Mouse (Mus musculus) heart, adult 18-20 months (tissue): Measurements from ENCODE around the gene Agap2. TPM values are rescaled to one million over a fixed set of nuclear protein-coding genes. Genes with fewer than 3 reads are reported as not detected.
"Not testable (repeated sequence)": the region's sequence is repeated elsewhere in the genome, so short reads cannot be mapped to it uniquely, and the experiment has no call there.

Experiments
- DNase-seq, 2 experiments: peaks; one replicate each; pipeline ENCODE4 v3.0.0; 2021 to 2022; ENCODE audit warnings: mixed read lengths in 1 of 2
- total RNA-seq, 2 experiments: library from RNA; stranded (reverse); gene quantifications; 2 replicates each; pipeline ENCODE4 v1.2.3; 2021

Gene Agap2
- total RNA-seq, 2 experiments from 2014 or later, result 4.2 to 6.1 TPM

GRCm38 (mm10) chr10:127059174-127059967 lies 15.7 kb upstream of the Agap2 start:
- no peak for DNase-seq

DNA sequence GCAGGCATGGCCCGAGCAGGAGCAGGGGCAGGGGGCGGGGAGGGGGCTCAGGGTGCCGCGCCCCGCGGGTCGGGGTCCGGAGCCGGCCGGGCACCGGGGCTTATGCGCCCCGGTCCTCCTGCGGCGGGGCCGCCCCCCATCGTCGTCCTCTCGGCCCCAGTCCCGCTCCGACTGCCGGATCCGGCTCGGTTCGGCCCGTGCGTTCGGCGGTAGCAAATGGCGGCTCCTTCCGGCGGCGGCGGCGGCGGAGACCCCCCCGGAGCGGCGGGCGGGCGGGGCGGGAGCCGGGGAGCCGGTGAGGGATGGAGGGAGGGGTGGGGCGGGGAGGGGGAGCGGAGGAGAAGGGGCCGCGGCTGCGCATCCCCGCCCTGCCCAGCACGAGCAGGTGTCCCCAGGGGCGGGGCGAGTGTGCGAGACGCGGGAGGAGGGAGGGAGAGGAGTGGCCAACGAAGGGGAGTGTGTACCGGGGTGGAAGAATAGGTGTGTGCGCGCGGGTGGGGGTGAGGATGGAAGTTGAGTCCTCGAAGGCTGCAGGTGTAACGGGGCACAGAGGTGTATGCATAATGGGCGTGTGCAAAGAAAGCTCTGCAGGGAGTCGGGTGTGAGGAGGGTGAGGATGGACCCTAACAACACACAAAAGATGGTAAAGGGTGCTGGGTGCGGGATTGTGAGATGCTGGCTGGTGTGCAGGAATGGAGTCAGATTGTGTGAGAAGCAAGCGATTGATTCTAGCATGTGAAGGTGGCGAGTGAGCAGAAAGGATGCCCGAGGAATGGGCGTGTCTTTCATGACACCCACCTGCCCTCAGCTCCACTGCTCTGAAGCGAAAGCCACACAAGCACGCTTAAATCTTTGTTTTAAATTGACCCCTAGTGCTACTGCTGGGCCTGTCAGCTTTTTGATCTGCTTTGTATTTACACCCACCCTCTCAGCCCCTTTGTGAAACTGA lies 14.8 kb upstream of the Agap2 start, which contains the start of gene March9:
Gene March9, minus strand, starts transcription at position 217 of the 949 bp plus-strand sequence.
- peak; percentile 64 to 70 for DNase-seq

GRCm38 (mm10) chr10:127061085-127061484 lies 14.0 kb upstream of the Agap2 start:
- DNase-seq, result no peak

DNA sequence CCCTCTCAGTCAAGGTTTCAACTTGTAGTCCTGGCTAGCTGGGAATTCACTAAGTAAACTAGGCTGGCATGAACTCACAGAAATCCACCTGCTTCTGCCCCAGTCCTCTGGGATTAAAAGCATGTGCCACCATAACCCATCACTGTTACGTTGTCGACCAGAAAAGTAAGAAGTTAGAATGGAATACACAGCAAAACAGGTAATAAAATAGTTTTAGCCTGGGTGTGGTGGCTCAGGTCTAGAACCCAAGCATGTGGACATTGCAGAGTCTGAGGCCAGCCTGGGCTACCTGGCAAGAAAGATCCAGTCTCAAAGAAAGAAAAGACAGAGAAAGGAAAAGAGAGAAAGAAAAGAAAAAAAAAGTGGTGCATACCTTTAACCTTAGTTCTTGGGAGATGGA lies 13.6 kb upstream of the Agap2 start:
- DNase-seq, result no peak

DNA sequence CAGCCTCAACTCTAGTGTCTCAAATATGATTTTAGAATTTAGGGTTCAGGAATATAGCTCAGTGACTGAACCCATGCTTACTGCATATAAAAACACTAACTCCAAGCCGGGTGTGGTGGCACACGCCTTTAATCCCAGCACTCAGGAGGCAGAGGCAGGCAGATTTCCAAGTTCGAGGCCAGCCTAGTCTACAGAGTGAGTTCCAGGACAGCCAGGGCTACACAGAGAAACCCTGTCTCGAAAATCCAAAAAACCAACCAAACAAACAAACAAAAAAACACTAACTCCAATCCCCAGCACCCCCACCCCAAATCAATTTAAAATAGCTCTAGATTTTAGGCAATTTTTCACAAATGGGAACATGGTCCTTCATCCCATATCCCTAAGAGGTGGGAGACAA lies 13.0 kb upstream of the Agap2 start:
- not testable (repeated sequence) for DNase-seq

DNA sequence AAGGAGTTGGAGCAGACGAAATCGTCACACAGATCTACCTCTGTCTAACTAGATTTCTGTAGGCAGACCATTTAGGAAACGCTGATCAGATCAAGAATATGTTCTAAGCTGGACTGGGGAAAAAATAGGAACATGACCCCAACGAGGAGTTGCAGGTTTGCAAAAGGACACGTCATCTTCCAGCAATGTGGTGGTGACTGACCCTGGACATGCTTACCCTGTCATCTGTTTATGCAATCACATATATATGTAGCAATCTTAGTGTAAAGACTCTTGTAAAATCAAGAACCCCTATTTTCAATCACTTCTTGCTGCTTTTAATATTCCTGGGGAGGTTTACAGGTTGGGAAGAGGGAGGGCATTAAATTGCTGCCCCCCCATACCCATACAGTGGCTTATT lies 12.6 kb upstream of the Agap2 start:
- no peak for DNase-seq

DNA sequence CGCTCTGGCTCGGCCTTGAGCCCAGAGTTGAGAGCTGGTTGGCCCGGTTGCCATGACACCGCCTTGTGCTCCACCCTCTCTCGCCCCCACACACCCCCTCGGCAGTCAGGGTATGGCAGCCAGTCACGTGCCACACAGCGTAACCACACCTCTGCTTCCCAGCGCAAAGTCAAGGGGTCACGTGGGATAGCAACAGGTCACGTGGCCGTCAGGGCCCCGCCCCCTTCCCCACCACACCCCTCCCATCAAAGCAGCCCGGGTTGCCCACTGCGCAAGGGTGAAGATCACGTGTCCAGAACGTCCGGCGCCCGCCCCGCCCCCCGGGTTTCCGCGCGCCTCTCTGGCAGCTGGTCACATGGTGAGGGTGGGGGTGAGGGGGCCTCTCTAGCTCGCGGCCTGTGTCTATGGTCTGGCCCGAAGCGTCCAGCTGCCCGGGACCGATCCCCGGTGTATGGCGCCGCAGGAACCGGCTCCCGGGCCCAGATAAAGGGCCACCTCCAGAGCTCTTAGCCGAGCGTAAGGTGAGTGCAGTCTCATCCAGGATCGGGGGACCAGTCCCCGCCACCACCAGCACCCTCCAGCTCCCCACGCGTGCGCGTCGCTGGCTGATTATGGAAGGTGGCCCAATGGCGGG lies 11.7 kb upstream of the Agap2 start, which contains the start of gene Cdk4:
Gene Cdk4, plus strand, starts transcription at position 296 of the 634 bp plus-strand sequence.
- DNase-seq, result peak; percentile 98

DNA sequence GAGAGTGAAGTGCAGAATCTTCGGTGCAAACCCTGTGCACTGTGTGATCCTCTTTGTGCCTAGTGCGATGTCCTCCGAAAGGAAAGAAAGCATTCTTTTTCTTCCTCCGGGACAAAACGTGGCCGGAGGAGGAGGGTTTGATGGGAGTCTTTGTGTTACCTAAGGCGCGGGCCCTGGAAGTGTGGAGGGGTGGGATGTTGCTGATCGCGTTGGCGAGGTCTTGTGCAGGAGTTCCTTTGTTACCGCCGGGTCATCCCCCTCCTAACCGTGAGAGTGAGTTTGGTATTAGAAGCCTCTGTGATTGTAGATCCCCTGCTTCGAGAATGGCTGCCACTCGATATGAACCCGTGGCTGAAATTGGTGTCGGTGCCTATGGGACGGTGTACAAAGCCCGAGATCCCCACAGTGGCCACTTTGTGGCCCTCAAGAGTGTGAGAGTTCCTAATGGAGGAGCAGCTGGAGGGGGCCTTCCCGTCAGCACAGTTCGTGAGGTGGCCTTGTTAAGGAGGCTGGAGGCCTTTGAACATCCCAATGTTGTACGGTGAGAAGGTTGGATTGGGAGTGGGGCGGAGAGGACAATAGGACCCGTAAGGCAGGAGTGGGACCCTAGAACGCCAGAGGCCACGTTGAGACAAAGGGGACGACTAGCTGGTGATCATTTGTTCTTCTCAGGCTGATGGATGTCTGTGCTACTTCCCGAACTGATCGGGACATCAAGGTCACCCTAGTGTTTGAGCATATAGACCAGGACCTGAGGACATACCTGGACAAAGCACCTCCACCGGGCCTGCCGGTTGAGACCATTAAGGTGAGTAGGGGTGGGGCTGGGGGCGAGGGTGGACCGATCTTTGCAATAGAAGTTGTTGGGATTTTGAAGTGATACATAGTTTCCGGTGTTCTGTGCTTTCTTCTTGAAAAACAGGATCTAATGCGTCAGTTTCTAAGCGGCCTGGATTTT lies 10.9 kb upstream of the Agap2 start:
- DNase-seq, result no peak

DNA sequence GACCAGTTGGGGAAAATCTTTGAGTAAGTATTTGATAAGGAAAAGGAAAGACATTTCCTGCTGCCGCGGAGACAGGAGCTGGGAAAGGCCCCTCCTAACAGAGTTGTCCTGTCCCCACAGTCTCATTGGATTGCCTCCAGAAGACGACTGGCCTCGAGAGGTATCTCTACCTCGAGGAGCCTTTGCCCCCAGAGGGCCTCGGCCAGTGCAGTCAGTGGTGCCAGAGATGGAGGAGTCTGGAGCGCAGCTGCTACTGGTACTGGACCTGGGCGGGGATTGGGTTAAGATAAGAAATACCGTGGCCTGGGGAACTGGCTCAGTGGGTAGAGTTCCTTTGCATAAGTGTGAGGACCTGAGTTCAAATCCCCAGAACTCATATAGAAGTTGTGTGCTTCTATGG lies 9.1 kb upstream of the Agap2 start:
- DNase-seq, result no peak

- DNase-seq, result no peak
These were observed 8.5 kb upstream of the Agap2 start for GRCm38 (mm10) chr10:127066519-127067018.

- no peak for DNase-seq
These were observed 6.6 kb upstream of the Agap2 start for GRCm38 (mm10) chr10:127068360-127069038.

GRCm38 (mm10) chr10:127069281-127070189 lies 5.5 kb upstream of the Agap2 start:
- DNase-seq, result no peak

DNA sequence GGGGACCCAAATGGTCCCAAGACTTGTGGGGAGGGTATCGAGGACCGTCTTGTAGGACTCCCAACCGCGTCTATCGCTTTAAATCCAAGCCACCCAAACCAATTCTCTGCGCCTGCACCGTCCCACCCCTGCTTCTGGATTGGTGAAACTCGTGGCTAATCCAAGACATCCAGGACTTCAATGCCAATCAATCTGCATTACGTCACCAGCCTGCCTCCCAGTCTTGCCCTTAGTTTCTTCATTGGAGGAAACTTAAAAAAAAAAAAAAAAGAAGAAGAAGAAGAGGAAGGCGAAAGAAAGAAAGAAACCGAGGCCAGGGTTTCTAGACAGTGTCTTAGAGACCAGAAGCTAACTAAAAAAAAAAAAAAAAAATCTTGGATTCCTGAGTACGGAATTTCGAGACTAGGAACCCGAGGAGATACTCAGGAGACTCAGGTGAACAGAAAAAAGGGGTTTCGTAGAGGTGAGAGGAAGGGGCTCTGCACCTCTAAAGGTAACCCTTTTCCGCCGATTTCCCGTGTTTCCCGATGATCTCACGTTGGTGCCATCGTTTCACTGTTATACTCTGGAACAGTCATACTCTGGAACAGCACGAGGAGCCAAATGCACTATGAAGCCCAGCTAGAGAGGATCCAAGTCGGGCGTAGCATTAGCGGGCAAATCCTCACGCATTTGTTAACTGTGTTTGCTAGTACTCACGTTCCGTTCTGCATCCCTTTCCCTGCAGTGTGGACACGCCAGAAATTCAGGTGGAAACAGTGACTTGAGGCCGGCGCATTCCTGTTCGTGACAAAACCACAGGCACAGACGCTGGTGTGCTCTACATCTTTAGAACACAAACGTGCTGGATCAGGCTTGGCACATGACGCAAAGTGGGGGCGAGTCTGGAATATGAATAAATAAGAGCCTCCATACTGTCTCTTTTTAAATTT lies 4.6 kb upstream of the Agap2 start, which contains the start of gene Tspan31:
Gene Tspan31, minus strand, starts transcription at position 75 of the 932 bp plus-strand sequence.
- DNase-seq, result peak; percentile 94 to 97

DNA sequence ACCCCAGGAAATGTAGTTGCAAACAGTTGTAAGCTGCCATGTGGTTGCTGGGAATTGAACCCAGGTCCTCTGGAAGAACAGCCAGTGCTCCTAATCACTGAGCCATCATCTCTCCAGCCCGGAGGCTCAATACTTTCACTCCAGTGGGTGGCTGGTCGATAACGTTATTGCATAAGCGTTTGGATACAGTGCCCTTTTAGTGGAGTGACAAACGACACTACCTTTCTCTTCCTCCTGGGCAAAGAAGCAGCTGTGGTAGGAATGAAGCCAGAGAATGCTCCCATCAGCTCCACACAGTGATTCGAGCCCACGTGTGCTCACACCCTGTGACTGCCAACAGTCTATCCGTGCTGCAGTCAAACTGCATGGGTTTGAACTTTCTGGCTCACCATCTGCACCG lies 3.9 kb upstream of the Agap2 start:
- no peak for DNase-seq

DNA sequence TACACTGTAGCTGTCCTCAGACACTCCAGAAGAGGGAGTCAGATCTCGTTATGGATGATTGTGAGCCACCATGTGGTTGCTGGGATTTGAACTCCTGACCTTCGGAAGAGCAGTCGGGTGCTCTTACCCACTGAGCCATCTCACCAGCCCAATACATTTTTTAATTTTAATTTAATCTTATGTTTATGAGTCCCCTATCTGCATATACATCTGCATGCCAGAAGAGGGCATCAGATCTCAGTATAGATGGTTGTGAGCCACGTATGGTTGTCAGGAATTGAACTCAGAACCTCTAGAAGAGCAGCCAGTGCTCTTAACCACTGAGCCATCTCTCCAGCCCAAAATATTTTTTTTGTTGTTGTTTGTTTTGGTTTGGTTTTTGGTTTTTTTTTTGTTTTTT lies 2.8 kb upstream of the Agap2 start:
- not testable (repeated sequence) for DNase-seq

- not testable (repeated sequence) for DNase-seq
These were observed 2.1 kb upstream of the Agap2 start for GRCm38 (mm10) chr10:127072969-127073368.

GRCm38 (mm10) chr10:127073981-127074380 lies 1.1 kb upstream of the Agap2 start:
- DNase-seq, result no peak

GRCm38 (mm10) chr10:127075651-127076050 lies 567 bp downstream of the Agap2 start:
- DNase-seq, result peak in 1 of 2 experiments; percentile 55
